Mouse (Mus musculus): ENCODE measurements around the gene Sdhc. TPM values are rescaled to one million over a fixed set of nuclear protein-coding genes. Genes with fewer than 3 reads are reported as not detected.

Sdhc gene
- polyA plus RNA-seq, 1 experiment: 72.1 TPM

GRCm38 (mm10) chr1:171113873-171114299, 36.5 kb downstream of the Sdhc start, which contains the start of gene Cfap126:
TSS of gene Cfap126 (plus strand) at chr1:171113918.
- Histone ChIP-seq H3K27ac (ENCODE audit: control insufficient read depth, insufficient read depth, low read depth, low read length, poor library complexity) (peak within 1 kb of the TSS; percentile 25), H3K4me3 (replicated peaks; ENCODE audit: control insufficient read depth, low read depth, low read length) (peak within 1 kb of the TSS; percentile 64), H3K4me1 (ENCODE audit: control insufficient read depth, insufficient read depth, low read length) (peaks cover 1% of the 10 kb centered on the region)
- peak; percentile 56; the same call in 1 of the 2 replicates for TF ChIP-seq POLR2A (IDR thresholded peaks at IDR 0.05; ENCODE audit: borderline replicate concordance, control insufficient read depth, low read depth, low read length)
- no peak for TF ChIP-seq CTCF (IDR thresholded peaks at IDR 0.05; ENCODE audit: control insufficient read depth, insufficient read depth, low read length)
- under 1% methylated on average over 24 of the region's 24 CpGs for WGBS

- no peak overlapping the region for H3K27ac ChIP-seq (ENCODE audit: control insufficient read depth, insufficient read depth, low read depth, low read length, poor library complexity)
- peaks cover 1% of the 10 kb centered on the region for H3K4me1 ChIP-seq (ENCODE audit: control insufficient read depth, insufficient read depth, low read length)
- 80% methylated on average over 4 of the region's 4 CpGs for WGBS
- H3K4me3 ChIP-seq (replicated peaks; ENCODE audit: control insufficient read depth, low read depth, low read length): no peak overlapping the region
- TF ChIP-seq CTCF (IDR thresholded peaks at IDR 0.05; ENCODE audit: control insufficient read depth, insufficient read depth, low read length) (no peak), POLR2A (IDR thresholded peaks at IDR 0.05; ENCODE audit: borderline replicate concordance, control insufficient read depth, low read depth, low read length) (no peak)
These were observed 37.4 kb downstream of the Sdhc start for GRCm38 (mm10) chr1:171112986-171113385.

GRCm38 (mm10) chr1:171111781-171112575, 38.4 kb downstream of the Sdhc start:
- 2% methylated on average over 15 of the region's 15 CpGs for WGBS
- Histone ChIP-seq H3K4me1 (ENCODE audit: control insufficient read depth, insufficient read depth, low read length) (peaks cover 1% of the 10 kb centered on the region), H3K4me3 (replicated peaks; ENCODE audit: control insufficient read depth, low read depth, low read length) (peak overlapping the region; percentile 72), H3K27ac (ENCODE audit: control insufficient read depth, insufficient read depth, low read depth, low read length, poor library complexity) (peak overlapping the region; percentile 23; the same call in 1 of the 2 replicates)
- TF ChIP-seq CTCF (IDR thresholded peaks at IDR 0.05; ENCODE audit: control insufficient read depth, insufficient read depth, low read length) (no peak), POLR2A (IDR thresholded peaks at IDR 0.05; ENCODE audit: borderline replicate concordance, control insufficient read depth, low read depth, low read length) (no peak)

GRCm38 (mm10) chr1:171111020-171111780, 39.2 kb downstream of the Sdhc start:
- H3K27ac ChIP-seq (ENCODE audit: control insufficient read depth, insufficient read depth, low read depth, low read length, poor library complexity): peak overlapping the region; percentile 23
- under 1% methylated on average over 38 of the region's 38 CpGs for WGBS
- peak overlapping the region; percentile 72 for H3K4me3 ChIP-seq (replicated peaks; ENCODE audit: control insufficient read depth, low read depth, low read length)
- TF ChIP-seq CTCF (IDR thresholded peaks at IDR 0.05; ENCODE audit: control insufficient read depth, insufficient read depth, low read length) (peak; percentile 94), POLR2A (IDR thresholded peaks at IDR 0.05; ENCODE audit: borderline replicate concordance, control insufficient read depth, low read depth, low read length) (peak; percentile 19; the same call in 1 of the 2 replicates)
- H3K4me1 ChIP-seq (ENCODE audit: control insufficient read depth, insufficient read depth, low read length): peaks cover 1% of the 10 kb centered on the region

GRCm38 (mm10) chr1:171110659-171111019, 39.8 kb downstream of the Sdhc start:
- no peak overlapping the region for H3K27ac ChIP-seq (ENCODE audit: control insufficient read depth, insufficient read depth, low read depth, low read length, poor library complexity)
- TF ChIP-seq CTCF (IDR thresholded peaks at IDR 0.05; ENCODE audit: control insufficient read depth, insufficient read depth, low read length): no peak
- TF ChIP-seq POLR2A (IDR thresholded peaks at IDR 0.05; ENCODE audit: borderline replicate concordance, control insufficient read depth, low read depth, low read length): no peak

GRCm38 (mm10) chr1:171109620-171110019, 40.8 kb downstream of the Sdhc start:
- no peak overlapping the region for H3K27ac ChIP-seq (ENCODE audit: control insufficient read depth, insufficient read depth, low read depth, low read length, poor library complexity)
- TF ChIP-seq CTCF (IDR thresholded peaks at IDR 0.05; ENCODE audit: control insufficient read depth, insufficient read depth, low read length): no peak
- no peak for TF ChIP-seq POLR2A (IDR thresholded peaks at IDR 0.05; ENCODE audit: borderline replicate concordance, control insufficient read depth, low read depth, low read length)
- no peak overlapping the region for H3K4me3 ChIP-seq (replicated peaks; ENCODE audit: control insufficient read depth, low read depth, low read length)
- 82% methylated on average over 9 of the region's 9 CpGs for WGBS
- H3K4me1 ChIP-seq (ENCODE audit: control insufficient read depth, insufficient read depth, low read length): peaks cover 1% of the 10 kb centered on the region

More at GRCm38 (mm10) chr1:171110659-171111019, 39.8 kb downstream of the Sdhc start:
- Histone ChIP-seq H3K4me3 (replicated peaks; ENCODE audit: control insufficient read depth, low read depth, low read length) (peak overlapping the region; percentile 63), H3K4me1 (ENCODE audit: control insufficient read depth, insufficient read depth, low read length) (peaks cover 1% of the 10 kb centered on the region)
- 45% methylated on average over 15 of the region's 15 CpGs for WGBS

GRCm38 (mm10) chr1:171105226-171105625, 45.2 kb downstream of the Sdhc start:
- WGBS: 83% methylated on average over 6 of the region's 6 CpGs
- Histone ChIP-seq H3K4me3 (replicated peaks; ENCODE audit: control insufficient read depth, low read depth, low read length) (no peak overlapping the region), H3K4me1 (ENCODE audit: control insufficient read depth, insufficient read depth, low read length) (no peaks in the 10 kb centered on the region; the same call in 1 of the 2 replicates), H3K27ac (ENCODE audit: control insufficient read depth, insufficient read depth, low read depth, low read length, poor library complexity) (no peak overlapping the region)
- no peak for TF ChIP-seq POLR2A (IDR thresholded peaks at IDR 0.05; ENCODE audit: borderline replicate concordance, control insufficient read depth, low read depth, low read length)
- no peak for TF ChIP-seq CTCF (IDR thresholded peaks at IDR 0.05; ENCODE audit: control insufficient read depth, insufficient read depth, low read length)
